Mouse (Mus musculus) embryonic facial prominence, embryonic 15.5 days (tissue): ENCODE results near the gene Fam129c. TPM values are rescaled to one million over a fixed set of nuclear protein-coding genes. Genes with fewer than 3 reads are reported as not detected.

Experiments used
- ATAC-seq: fragments of 200-750 bp; cut with Nextera tagmentation; 2 replicates; pipeline ENCODE4 v1.8.0; 2017; ENCODE audit warnings: low read depth, moderate TSS enrichment; ENCODE audit not compliant: insufficient number of reproducible peaks, low FRiP score, low TSS enrichment
- H3K27ac ChIP-seq: fragments of 300-500 bp; sonication (generic); replicated peaks from 2 replicates; pipeline ENCODE4 v1.5.1; 2015; ENCODE audit warnings: mild to moderate bottlenecking, inconsistent platforms
- H3K27me3 ChIP-seq: fragments of 300-500 bp; sonication (generic); 2 replicates; pipeline ENCODE4 v1.6.1; 2015; ENCODE audit warnings: inconsistent platforms
- H3K36me3 ChIP-seq: fragments of 300-500 bp; sonication (generic); 2 replicates; pipeline ENCODE4 v1.6.1; 2015; ENCODE audit warnings: mild to moderate bottlenecking, inconsistent platforms
- H3K4me1 ChIP-seq: fragments of 300-500 bp; sonication (generic); 2 replicates; pipeline ENCODE4 v1.6.1; 2015; ENCODE audit warnings: inconsistent platforms
- H3K4me2 ChIP-seq: fragments of 300-500 bp; sonication (generic); replicated peaks from 2 replicates; pipeline ENCODE4 v1.6.1; 2015; ENCODE audit warnings: mild to moderate bottlenecking, inconsistent platforms
- H3K4me3 ChIP-seq: fragments of 300-500 bp; sonication (generic); replicated peaks from 2 replicates; pipeline ENCODE4 v1.5.1; 2015; ENCODE audit warnings: mild to moderate bottlenecking, inconsistent platforms
- H3K9ac ChIP-seq: fragments of 300-500 bp; sonication (generic); 2 replicates; pipeline ENCODE4 v1.6.1; 2015; ENCODE audit warnings: inconsistent platforms
- H3K9me3 ChIP-seq: fragments of 300-500 bp; sonication (generic); replicated peaks from 2 replicates; pipeline ENCODE4 v1.6.1; 2016; ENCODE audit warnings: inconsistent platforms
- WGBS: fragments of 180-500 bp; shearing (Covaris S2); methylation state at CpG from one replicate; pipeline ENCODE4 v1.1.7; 2015; 5-methylcytosine and 5-hydroxymethylcytosine counted together
- polyA plus RNA-seq: library from polyadenylated mRNA; unstranded; fragments of >200 nt; fragmentation: Nextera tagmentation; extraction: Ambion mirVana; gene quantifications from 2 replicates; pipeline ENCODE4 v1.2.1, GENCODE M21; 2015

Fam129c gene
- polyA plus RNA-seq, 1 experiment from 2014 or later = 4.7 TPM

- H3K36me3 ChIP-seq = no peaks in the 10 kb centered on the region
- WGBS = 72% methylated on average over 1 of the region's 1 CpGs
- no peak overlapping the region for H3K4me3 ChIP-seq
- H3K9ac ChIP-seq = no peak overlapping the region
- no peak for ATAC-seq
- no peaks in the 10 kb centered on the region for H3K9me3 ChIP-seq
- peaks cover 27% of the 10 kb centered on the region for H3K4me1 ChIP-seq
- no peak overlapping the region for H3K27ac ChIP-seq
- H3K27me3 ChIP-seq = no peaks in the 10 kb centered on the region
- H3K4me2 ChIP-seq = no peak overlapping the region
Measured at GRCm38 (mm10) chr8:71575020-71575419, 22.4 kb upstream of the Fam129c start.

GRCm38 (mm10) chr8:71577856-71578387 is 19.5 kb upstream of the Fam129c start:
- H3K9ac ChIP-seq = no peak overlapping the region
- H3K4me2 ChIP-seq = no peak overlapping the region
- peaks cover 19% of the 10 kb centered on the region for H3K4me1 ChIP-seq
- 62% methylated on average over 4 of the region's 4 CpGs for WGBS
- H3K9me3 ChIP-seq = no peaks in the 10 kb centered on the region
- no peak overlapping the region for H3K4me3 ChIP-seq
- H3K27me3 ChIP-seq = no peaks in the 10 kb centered on the region
- ATAC-seq = no peak
- peaks cover 11% of the 10 kb centered on the region; the same call in 1 of the 2 replicates for H3K36me3 ChIP-seq
- no peak overlapping the region for H3K27ac ChIP-seq

DNA sequence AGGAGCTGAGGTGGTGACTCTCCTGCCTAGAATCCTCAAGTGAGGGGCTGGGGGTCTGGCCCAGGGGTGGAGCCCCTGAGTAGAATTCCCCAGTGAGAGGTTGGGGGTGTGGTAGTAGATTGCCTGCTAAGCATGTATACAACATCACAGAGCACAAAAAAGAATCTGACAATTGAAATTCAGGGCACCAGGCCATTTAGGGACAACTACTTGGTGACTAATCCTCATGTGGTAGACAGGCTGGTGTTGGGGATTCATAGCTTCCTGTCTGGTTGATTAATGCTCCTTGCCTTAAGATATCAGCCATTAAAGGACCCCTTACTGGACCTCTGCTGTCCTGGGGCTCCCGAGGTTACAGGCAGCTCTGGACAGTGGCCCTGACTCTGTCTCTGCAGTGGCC is 18.4 kb upstream of the Fam129c start:
- Histone ChIP-seq H3K4me2 (no peak overlapping the region), H3K4me1 (peaks cover 17% of the 10 kb centered on the region; the same call in 1 of the 2 replicates), H3K9me3 (no peaks in the 10 kb centered on the region), H3K4me3 (no peak overlapping the region), H3K36me3 (peaks cover 11% of the 10 kb centered on the region; the same call in 1 of the 2 replicates), H3K27me3 (no peaks in the 10 kb centered on the region), H3K9ac (no peak overlapping the region), H3K27ac (no peak overlapping the region)
- 72% methylated on average over 1 of the region's 1 CpGs for WGBS
- ATAC-seq = no peak

DNA sequence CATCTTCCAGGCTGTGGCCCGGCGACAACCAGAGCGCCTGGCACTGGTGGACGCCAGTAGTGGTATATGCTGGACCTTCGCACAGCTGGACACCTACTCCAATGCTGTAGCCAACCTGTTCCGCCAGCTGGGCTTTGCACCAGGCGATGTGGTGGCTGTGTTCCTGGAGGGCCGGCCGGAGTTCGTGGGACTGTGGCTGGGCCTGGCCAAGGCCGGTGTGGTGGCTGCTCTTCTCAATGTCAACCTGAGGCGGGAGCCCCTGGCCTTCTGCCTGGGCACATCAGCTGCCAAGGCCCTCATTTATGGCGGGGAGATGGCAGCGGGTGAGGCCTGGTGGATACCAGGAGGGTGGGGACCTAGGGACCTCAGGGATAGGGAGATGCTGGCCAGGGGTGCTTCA is 18.0 kb upstream of the Fam129c start:
- 88% methylated on average over 14 of the region's 14 CpGs for WGBS
- H3K4me1 ChIP-seq = peaks cover 13% of the 10 kb centered on the region; the same call in 1 of the 2 replicates
- peaks cover 15% of the 10 kb centered on the region; the same call in 1 of the 2 replicates for H3K36me3 ChIP-seq
- no peaks in the 10 kb centered on the region for H3K9me3 ChIP-seq
- H3K4me3 ChIP-seq = no peak overlapping the region
- no peak overlapping the region for H3K4me2 ChIP-seq
- ATAC-seq = no peak
- H3K9ac ChIP-seq = no peak overlapping the region
- H3K27me3 ChIP-seq = no peaks in the 10 kb centered on the region
- no peak overlapping the region for H3K27ac ChIP-seq

DNA sequence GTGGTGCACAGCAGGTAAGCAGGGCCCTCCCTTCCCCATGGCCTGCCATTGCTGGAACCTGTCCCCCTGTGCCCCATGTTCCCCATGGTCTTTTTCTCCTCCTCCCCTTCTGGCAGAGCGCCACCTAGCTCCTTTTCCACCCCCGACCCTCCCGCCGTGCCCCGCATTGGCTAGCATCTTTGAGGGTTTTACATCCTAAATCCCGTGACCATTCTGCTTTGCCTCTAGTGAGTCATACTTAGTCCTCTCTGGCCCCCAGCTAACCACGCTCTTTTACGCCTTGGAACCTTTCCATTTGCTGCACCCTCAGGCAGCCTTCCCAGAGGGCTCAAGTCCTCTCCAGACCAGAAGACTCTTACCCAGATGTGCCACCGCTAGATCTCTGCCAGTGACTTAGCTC is 17.2 kb upstream of the Fam129c start:
- Histone ChIP-seq H3K4me3 (no peak overlapping the region), H3K9me3 (no peaks in the 10 kb centered on the region), H3K36me3 (peaks cover 22% of the 10 kb centered on the region), H3K27me3 (no peaks in the 10 kb centered on the region), H3K4me1 (peaks cover 12% of the 10 kb centered on the region; the same call in 1 of the 2 replicates), H3K9ac (no peak overlapping the region), H3K4me2 (no peak overlapping the region), H3K27ac (no peak overlapping the region)
- no peak for ATAC-seq
- WGBS = 36% methylated on average over 9 of the region's 9 CpGs

GRCm38 (mm10) chr8:71586891-71587290 is 10.6 kb upstream of the Fam129c start:
- no peaks in the 10 kb centered on the region for H3K27me3 ChIP-seq
- H3K9ac ChIP-seq = no peak overlapping the region
- H3K36me3 ChIP-seq = peaks cover 26% of the 10 kb centered on the region
- H3K27ac ChIP-seq = no peak overlapping the region
- H3K4me2 ChIP-seq = no peak overlapping the region
- no peak overlapping the region for H3K4me3 ChIP-seq
- H3K9me3 ChIP-seq = no peaks in the 10 kb centered on the region
- peaks cover 7% of the 10 kb centered on the region for H3K4me1 ChIP-seq
- no peak for ATAC-seq
- WGBS = 89% methylated on average over 2 of the region's 2 CpGs

GRCm38 (mm10) chr8:71588762-71589161 is 8.7 kb upstream of the Fam129c start:
- Histone ChIP-seq H3K9me3 (no peaks in the 10 kb centered on the region), H3K4me1 (peaks cover 19% of the 10 kb centered on the region), H3K27me3 (no peaks in the 10 kb centered on the region), H3K9ac (no peak overlapping the region), H3K36me3 (peaks cover 26% of the 10 kb centered on the region), H3K4me2 (no peak overlapping the region), H3K4me3 (no peak overlapping the region), H3K27ac (no peak overlapping the region)
- ATAC-seq = no peak
- 70% methylated on average over 3 of the region's 3 CpGs for WGBS

GRCm38 (mm10) chr8:71591017-71591416 is 6.4 kb upstream of the Fam129c start:
- peaks cover 7% of the 10 kb centered on the region; the same call in 1 of the 2 replicates for H3K36me3 ChIP-seq
- ATAC-seq = no peak
- peaks cover 24% of the 10 kb centered on the region for H3K4me1 ChIP-seq
- peak overlapping the region; percentile 97 for H3K27ac ChIP-seq
- H3K9ac ChIP-seq = peak overlapping the region; percentile 97
- no peaks in the 10 kb centered on the region for H3K27me3 ChIP-seq
- no peaks in the 10 kb centered on the region for H3K9me3 ChIP-seq
- H3K4me3 ChIP-seq = peak overlapping the region; percentile 88
- WGBS = 16% methylated on average over 5 of the region's 5 CpGs
- H3K4me2 ChIP-seq = peak overlapping the region; percentile 83

DNA sequence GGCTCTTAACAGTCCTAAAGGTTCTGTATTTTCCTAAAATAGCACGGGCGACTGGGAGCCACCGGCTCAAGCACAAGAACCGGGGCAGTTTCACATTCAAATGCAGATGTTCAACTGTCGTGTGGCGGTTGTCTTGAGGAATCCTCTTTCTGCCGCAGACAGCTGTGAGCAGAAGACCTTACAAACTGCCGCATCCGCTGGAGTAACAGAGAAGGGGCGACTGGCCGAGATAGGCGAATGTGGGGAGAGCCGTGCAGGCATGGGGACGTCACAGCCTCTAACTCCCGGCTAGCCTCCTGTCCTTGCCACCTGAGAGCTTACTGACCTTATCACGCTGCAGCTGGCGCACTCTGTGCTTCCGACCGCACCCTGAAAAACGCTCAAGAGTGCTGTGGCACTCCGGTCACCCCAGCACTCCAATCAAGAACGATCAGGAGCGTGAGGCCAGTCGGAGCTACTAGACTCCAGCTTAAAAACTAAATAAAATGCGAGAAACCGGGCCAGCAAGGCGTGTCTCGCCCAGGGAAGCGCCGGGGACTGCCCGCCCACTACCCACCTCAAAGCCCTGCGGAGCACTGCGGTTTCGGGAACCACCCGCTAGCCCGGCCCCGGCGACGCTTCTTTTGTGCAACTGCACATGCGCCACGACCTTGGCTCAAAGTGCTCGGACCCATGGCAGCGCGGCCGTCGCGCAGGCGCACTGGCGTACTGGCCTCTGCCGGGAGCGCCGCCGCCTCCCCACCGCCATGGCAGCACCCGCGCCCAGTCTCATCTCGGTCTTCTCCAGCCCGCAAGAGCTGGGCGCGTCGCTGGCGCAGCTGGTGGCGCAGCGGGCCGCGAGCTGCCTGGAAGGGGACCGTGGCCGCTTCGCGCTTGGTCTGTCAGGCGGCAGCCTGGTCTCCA is 5.7 kb upstream of the Fam129c start, which contains the start of gene Pgls:
Gene Pgls, plus strand, starts transcription at position 706 of the 903 bp plus-strand sequence.
- peak; percentile 90 for ATAC-seq
- H3K4me2 ChIP-seq = peak within 1 kb of the TSS; percentile 83
- WGBS = under 1% methylated on average over 69 of the region's 71 CpGs
- H3K9me3 ChIP-seq = no peaks in the 10 kb centered on the region
- H3K27me3 ChIP-seq = no peaks in the 10 kb centered on the region
- H3K27ac ChIP-seq = peak within 1 kb of the TSS; percentile 97
- H3K36me3 ChIP-seq = peaks cover 3% of the 10 kb centered on the region; the same call in 1 of the 2 replicates
- peak within 1 kb of the TSS; percentile 97 for H3K9ac ChIP-seq
- peak within 1 kb of the TSS; percentile 88 for H3K4me3 ChIP-seq
- H3K4me1 ChIP-seq = peaks cover 31% of the 10 kb centered on the region

DNA sequence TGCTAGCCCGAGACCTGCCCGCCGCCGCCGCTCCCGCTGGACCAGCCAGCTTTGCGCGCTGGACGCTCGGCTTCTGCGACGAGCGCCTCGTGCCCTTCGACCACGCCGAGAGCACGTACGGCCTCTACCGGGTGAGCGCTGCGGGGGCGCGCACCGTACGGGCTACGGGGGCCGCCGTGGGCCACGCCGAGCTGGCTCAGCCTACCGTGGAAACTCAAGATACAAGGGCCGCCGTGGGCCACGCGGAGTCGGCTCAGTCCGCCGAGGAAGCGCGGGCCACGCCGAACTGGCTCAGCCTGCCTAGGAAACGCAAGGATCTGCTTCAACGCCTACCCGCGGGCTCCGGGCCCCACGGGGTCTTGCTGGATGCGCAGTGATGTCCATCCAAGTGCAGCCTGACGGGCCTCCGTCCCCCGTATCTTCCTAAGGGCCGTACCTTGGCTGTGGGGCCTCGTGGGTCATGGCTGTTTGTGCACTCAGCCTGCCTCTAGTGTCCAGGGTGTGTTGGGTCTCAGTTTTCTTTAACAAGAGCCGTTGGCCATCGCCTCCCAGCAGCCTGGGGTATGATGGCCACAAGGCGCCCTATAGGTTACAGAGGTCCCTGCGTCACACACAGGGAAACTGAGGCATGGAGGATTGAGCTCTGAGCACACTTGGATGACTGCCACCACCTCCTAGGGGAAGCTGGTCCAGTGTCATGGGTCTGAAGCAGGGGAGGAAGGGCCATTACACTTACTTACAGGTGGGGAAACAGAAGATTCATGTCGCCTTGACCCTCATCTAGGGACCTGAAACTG is 4.9 kb upstream of the Fam129c start:
- WGBS = 4% methylated on average over 60 of the region's 60 CpGs
- Histone ChIP-seq H3K27me3 (no peaks in the 10 kb centered on the region), H3K4me3 (peak overlapping the region; percentile 88), H3K36me3 (no peaks in the 10 kb centered on the region), H3K9me3 (no peaks in the 10 kb centered on the region), H3K27ac (peak overlapping the region; percentile 97), H3K4me1 (peaks cover 37% of the 10 kb centered on the region), H3K4me2 (peak overlapping the region; percentile 83), H3K9ac (peak overlapping the region; percentile 97)
- peak; percentile 47 for ATAC-seq
